Mouse (Mus musculus) adrenal gland, adult 18-20 months (tissue): ENCODE measurements at regions not wholly inside any gene's neighbourhood (a gene's known extent, or its start where the extent isn't known, plus 50 kb on each side); places are given as distances from the start of the nearest gene placed in this dataset.

Source experiments
- DNase-seq, 2 experiments: peaks; one replicate each; pipeline ENCODE4 v3.0.0; 2021 to 2022; ENCODE audit warnings: low spot score in 2 of 2

DNA sequence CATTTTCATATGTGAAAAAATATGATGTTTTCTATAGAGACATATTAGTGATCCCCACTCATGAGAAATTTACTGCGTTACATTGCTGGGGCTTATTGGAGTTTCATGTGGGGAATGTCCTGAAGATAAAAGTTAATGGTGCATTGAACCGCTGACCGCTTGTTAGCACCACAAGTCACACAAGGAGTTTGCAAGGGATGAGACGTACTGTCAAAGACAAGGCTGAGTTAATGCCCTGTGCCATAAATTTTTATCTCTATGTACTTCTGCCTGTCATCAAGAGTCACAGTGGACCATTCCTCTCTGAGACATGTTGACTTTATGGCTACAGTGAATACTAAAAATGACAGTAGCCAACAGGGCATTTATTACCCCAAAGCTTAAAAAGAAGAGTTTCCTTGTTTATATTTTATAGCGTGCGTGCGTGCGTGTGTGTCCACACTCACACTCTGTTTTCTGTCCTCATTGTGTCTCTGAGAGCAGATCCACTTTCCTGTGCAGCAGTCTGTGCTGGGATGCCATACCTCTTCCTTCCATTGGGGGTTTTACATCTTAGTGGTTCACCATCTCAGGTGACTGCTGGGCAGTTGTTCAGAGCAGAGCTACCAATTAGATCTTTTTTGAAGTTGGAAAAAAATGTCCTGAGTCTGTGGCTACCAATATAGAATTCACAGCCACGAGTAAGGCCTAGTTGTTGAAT, 451.4 kb downstream of the 1700129C05Rik start:
- DNase-seq, result no peak

DNA sequence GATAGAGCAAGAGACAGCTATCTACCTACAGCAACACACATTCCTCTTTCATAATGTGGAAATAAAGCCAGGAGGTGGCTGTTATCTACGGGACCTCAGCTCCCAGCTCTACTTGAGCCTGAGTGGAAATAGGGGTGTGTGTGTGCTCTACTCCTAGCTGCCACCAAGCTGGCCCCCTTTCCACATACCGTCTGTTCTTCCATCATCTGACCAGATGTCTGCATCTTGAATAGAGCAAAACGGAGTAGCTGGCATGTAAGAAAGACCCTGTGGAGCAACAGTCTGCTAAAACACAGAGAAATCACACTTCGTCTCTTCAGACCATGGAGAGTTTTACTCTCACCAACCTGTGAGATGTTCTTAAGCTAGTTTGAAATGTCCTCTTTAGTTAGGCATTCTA, 454.9 kb downstream of the 1700129C05Rik start:
- DNase-seq, result no peak

DNA sequence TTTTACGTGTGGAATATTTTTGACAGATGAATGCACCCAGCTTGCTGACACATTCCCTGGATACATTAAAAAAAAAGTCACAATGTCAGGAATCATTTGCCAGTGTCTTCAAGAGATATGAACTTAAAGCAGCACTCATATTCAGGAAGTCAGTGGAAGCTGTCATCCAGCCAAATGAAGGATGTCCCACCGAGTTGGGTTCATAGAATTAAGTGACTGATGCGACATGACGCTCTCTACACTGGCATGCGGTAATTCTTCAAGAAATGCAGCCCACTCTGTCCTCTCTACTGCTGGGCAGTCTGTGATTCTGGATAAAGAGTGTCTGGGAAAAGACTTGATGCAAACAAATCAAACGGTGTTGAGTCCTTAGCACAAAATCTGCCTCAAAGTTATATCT, 463.9 kb downstream of the 1700129C05Rik start:
- no peak for DNase-seq

DNA sequence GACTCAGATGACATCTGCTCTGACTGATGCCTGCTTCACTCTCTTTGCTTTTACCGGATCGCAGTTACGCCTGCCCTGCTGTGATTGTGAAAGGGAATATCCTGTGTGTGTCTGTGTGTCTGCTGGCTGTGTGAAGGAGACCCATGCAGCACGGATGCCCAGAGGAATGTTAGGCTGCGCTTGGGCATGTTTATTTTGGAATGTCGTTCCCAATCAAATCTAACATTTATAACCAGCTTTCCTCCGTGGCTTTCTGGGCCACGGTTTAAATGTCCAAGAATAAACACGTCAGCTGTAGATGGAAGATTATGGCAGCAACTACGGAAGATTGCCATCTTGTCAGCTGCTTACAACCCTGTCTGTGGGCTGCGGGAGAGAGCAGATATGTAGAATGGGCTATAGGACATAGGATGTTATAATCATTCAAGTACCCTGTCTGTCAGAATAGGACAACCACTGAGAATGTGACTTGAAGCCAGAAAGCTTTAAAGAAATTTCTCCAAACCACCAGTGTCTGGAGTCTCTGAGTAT, 464.5 kb downstream of the 1700129C05Rik start:
- no peak for DNase-seq

DNA sequence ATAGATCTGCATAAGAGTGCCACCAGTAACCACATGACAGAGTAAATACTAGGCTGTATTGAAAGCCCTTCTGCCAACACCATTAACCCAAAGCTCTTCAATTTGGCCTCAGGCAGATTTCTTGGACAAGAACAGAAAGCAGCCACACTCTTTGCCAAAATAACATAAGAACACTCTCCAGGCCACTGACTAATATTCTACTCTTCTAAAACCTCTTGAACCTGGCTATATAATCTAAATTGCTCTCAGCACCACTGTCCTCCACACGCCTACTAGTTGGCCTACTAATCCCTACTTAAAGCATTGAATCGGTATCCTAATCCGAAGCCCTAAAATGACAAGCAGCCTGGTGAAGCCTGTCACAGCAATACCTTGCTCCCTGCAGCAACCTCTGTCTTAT, 467.5 kb downstream of the 1700129C05Rik start:
- no peak for DNase-seq

DNA sequence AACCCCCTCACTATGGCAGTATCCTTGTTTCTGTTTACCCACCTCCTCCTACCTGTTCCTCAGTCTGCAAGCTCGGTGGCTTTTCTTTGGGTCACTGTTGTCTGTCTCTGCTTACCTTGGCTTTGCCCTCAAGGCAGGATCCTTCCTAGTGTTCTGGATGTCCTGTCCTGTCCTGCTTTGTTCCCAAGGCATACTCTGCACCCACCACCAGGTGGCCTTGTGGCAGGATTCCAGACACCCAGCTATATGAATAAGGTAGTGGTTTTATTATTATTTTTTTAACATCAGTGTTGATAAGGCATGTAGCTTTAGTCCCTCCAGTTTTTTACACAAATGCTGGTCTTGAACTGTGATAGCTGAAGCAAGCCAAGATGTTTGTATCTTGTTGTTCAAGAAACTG, 478.7 kb downstream of the 1700129C05Rik start:
- DNase-seq, result no peak

DNA sequence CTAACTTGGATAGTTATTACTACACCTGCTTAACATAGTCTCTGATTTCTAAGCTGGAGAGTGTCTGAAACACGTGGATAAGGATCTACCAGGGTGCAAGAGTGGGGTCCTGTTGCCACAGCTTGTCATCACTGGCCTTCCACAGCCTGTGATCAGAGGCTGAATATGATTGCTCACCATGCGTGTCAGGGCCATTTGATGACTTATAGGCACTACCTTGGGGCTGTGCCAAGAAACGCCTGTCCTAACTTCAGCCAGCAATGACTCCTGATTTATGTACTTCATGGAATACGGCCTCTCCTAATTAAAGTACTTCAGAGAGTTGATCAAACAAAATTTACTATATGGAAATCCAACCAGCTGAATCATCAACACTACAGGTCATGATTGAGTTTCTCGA, 480.1 kb downstream of the 1700129C05Rik start:
- DNase-seq, result peak; percentile 47 to 68

DNA sequence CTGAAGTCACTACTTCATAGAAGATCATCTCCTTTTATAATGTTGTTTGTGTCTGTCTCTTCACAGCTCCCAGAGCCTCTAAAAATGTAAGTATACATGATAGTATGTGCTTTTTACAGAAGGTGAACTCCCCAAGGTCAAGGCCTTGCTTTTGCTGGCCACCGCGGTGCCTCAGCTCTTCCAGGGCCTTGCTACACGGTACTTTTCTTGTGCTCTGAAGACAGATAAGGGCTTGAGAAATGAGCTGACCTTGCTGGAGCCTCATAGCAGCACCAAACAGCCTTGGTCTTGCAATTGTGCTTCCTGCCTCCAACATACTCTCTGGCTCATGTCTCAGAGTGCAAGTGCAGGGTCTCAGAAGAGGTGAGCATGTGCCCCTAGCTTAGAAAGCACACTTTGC, 481.3 kb downstream of the 1700129C05Rik start:
- DNase-seq, result peak in 1 of 2 experiments; percentile 18

DNA sequence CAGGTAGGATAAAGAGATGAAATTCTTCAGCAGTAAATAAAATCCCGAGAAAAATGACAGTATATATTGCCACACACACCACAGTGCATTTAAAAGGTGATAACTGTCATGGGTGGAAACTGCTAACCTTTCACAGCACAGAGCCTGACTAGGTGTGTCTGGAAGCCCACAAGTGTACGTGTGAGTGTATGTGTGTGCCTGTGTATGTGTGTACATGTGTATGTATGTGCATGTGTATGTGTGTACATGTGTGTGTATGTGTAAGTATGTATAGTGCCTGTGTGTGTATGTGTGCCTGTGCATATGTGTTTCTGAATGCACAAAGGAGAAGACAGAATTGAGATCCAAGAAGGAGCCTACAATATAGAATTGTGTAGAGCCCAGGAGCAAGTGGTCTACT, 485.4 kb downstream of the 1700129C05Rik start:
- DNase-seq, result no peak

DNA sequence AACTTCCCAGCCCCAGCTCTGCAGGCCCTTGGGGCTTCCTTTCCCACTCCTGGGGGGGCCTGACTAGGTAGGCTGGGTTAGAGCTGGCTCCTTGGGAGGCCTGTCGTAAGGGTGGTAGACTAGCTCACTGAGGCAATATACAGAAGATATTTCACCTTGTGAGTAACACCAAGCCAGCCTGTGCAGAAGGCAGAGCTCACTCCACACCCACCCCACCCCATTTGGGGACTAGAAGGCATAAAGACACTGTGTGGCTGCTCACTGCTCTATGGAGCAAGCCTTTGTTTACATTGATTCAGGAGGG, 485.8 kb downstream of the 1700129C05Rik start:
- DNase-seq, result no peak

DNA sequence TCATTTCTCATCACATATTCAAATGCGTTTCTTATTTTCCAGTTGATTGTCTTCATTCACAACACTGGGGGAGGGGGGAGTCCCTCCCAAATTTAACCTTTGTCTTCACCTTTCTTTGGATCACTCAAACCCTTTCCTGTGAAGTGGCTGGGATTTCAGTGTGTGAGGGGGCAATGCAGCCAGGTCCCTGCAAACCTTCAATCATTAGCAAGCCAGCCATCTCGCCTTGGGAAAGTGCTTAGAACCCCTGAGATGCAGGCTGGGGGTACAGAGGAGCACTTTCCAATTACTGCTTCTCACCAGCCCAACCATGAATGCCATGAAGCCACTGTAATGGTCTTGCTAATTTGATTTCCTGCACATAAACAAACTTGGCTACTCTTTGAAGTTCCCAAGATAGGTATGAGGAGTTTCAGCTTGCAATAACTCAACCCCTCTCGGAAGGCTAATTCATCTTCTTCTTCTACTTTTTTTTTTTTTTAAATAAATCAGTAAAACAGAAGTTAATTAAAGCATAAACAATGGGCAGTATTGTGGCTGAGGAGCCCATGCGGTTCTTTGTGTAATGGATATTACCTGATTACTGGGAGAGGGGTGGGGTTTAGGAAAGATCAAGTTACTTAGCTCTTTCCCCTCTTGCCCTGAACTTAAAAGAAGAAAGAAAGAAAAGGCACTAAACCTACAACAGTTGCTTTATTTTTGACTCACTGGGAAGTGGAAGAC, 486.3 kb downstream of the 1700129C05Rik start:
- DNase-seq, result no peak

DNA sequence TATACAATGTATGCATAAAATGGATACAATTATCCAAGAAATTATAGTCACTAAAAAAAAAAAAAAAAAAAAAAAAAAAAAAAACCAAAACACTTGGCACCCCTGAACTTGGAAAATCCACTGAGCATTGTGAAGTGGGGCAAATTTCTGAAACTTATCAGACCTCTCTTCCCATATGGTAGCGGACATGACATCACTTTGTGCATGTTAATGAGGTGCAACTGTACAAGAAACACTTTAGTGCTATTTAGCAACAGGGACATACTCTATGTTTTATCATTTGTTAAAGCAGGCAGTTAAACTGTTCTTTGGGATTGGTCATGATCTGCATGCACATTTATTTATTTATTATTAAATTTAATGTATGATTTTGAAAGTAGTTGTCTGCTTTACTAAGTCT, 489.7 kb downstream of the 1700129C05Rik start:
- DNase-seq, result no peak

DNA sequence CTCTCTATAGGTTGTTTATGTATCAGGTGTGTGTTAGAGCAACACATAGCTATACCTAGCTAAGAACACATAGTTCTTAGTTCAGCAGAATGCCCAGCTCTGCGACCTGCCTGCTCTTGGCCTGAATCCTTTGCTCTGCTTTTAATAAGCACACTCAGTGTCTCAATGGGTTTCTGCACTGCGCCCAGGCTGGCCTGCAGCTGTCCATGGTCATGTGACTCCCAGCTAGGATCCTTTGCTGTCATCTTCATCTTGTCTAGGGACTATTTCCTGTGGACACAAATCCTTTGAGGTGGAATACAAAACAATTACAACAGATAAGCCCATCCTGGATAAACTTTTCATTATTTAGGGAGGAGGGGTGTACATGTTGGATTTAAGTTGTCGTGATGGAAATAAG, 490.7 kb downstream of the 1700129C05Rik start:
- DNase-seq, result no peak

DNA sequence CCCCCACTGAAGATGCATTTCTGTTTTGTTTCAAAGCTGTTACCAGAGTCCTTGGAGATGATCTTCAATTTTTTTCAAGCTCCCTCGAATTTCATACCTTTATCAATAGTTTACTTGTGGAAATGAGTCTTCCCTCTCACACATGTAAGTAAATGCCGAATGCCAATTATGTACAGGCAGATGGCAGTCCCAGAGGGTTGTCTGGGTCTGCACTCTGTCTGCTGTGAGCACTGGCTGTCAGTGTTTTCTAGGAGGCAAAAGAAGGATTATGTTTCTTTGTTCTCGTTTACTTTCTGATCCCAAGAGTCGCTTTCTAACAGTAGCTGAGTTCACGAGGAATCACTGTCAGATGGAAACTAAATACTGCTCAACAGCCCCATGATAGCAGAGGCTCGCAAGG, 491.5 kb downstream of the 1700129C05Rik start:
- DNase-seq, result no peak

DNA sequence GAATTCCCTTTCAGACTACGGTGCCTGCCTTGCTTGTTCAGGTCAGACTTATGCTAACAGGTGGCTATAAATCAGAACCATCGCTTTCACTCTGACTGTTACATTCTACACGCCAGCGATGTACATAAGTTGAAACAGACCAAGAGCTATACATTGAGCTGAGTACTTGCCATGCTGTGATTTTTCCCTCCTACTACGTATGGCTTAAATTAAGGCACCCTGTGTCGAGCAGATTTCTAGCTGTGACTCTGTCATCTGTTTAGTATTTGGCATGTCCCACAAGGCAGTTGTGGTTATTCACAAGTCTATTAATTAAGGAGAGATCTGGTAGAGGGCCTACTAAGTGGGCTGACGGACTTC, 504.4 kb downstream of the 1700129C05Rik start:
- DNase-seq, result no peak

DNA sequence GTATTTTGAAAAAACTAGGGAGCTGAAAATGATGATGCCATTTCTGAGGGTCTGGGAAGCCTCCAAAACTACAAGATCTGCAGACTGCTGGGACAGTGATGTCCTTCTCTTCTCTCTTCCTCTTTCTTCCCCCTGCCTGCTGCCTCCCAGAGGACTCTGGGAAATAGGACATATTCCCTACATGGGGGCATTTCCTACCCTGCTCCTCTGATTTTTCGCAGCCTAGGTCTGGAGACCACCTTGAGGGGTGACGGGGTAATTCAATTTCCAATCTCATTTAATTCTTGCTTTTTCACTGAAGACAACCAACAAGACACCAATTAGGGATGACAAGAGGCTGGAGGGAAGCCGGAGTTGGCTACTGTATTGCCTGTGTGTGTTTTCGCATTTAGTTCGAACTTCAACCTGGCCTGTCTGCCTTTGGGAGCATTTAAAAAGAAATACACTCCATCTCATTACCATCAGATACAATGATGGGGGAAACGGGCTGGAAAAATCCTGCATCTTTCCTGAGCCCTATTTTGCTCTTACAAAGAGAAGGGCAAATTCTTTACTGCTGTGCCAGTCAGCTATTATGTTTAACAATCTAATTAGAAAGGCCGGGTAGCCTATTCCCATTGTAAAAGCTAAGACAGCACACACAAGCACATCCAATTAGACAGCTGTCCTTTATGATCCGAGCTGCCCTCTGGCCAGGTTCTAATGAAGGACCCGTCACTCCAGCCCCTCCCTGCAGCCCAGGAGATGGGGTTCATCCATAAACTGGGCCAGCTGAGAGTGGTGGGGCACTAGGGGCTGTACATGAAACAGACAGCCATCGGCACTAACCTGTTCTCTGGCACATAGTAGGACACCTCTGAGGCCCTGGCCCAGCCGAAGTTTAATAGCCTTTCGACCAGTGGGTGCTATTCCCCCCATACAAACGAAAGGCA, 505.0 kb downstream of the 1700129C05Rik start:
- DNase-seq, result no peak

DNA sequence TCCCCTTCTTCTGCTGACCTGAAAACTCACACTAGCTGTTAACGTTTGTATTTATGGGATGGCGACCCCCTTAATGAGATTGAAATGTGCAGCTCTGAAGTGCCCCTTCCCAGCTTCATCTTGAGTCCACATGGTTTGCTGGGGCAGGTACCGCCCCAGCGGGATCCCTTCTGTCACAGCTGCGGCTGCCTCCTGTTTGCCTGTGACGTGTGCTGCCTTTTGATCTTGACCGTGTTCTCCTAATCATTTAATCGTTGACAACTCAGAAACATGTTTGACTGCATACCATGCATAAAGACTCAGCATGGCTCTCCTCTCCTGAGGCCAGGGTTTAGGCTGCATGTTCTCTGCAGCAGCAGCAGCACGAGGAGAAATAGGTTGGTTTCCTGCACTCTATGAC, 511.5 kb downstream of the 1700129C05Rik start:
- DNase-seq, result no peak

DNA sequence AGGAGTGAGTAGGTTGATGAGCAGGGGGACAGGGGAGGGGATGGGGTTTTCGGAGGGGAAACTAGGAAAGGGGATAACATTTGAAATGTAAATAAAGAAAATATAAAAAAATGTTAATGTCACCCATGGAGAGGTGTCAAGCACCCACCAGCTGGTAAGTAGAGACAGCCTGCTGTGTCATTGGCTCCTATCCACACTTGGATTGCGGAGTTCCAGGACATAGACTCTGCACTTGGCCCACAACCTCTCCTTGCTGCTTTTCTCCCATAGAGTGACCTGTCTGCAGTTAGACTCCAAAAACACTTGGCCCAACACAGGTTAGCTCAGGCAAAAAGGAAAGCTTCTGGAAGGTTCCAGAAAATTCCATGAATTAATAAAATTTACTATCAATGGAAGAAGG, 514.4 kb downstream of the 1700129C05Rik start:
- DNase-seq, result no peak

DNA sequence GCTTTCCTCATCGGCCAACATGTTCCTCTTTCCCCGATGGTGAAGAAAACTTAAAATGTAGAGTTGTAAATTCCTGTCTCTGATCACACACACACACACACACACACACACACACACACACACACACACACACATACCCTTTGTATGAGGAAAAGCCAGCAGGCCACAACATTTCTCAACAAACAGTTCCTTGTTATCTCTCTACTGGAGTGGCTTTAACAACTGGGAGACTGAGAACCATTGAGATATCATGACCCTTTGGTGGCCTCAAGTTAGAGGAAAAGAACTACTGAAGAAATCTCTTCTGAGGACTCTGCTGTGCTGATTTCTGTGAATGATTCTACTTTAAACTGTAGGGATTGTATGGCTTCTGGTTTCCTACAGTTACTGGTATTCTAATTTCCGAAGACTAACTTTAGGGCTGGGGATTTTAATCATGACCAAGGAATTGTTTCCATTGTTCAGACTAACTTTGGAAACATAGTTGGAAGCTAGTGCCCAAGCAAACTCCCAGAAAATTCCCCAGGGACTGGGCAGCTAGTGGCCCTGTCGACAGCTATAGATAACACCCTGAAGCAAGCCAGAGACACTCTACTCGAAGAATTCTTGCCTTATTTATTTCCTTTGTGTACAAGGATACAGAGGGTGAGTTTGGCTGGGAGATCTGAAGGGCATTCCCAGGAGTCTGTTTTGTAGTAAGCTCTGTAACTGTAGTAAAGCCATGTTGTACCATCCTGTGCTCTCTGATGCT, 516.0 kb downstream of the 1700129C05Rik start:
- no peak for DNase-seq

DNA sequence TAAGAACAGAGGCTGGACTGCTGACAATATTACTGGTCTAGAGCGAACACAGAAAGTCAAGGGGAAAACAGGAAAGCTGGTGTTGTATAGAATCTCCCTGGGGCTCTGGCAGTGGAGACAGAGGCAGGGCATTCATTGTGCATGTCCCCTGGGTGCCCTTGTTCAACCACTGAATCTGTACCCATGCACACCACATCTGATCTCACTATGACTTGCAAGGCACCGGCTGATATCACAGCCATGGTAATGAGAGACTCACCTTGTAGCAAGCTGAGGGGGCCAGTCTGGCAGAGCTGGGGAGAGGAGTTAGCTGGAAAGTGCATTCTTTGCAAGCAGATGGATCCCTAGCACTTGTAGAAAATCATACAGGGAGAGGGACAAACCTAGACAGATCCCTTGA, 522.5 kb downstream of the 1700129C05Rik start:
- no peak for DNase-seq

DNA sequence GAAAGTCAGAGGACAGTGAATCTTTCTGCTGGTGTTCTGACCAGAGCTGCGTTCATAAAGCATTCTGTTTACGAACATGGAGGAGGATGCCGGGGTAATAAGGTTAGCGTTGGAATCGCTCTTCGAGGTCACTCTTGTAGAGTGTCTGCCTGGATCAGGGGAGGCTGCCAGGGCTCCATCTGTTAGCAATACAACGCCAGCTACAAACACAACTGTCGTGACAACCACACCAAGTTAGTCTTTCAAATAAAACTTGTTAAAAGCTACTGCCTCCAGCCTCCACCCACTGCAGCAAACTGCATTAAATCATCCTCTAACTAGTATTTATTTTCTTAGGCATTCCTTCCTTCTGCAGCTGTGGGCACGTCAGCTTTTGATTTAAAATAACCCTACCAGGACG, 525.0 kb downstream of the 1700129C05Rik start:
- DNase-seq, result no peak
